Mouse (Mus musculus) heart, postnatal 0 days (tissue): ENCODE measurements around the gene Arap1. TPM values are rescaled to one million over a fixed set of nuclear protein-coding genes. Genes with fewer than 3 reads are reported as not detected.

Source experiments
- ATAC-seq: fragments of 200-750 bp; cut with Nextera tagmentation; 2 replicates; pipeline ENCODE4 v1.8.0; 2017; ENCODE audit warnings: low read depth, moderate number of reproducible peaks, moderate library complexity; ENCODE audit not compliant: insufficient read depth
- DNase-seq: peaks from one replicate; pipeline ENCODE4 v3.0.0-alpha.2; 2016; ENCODE audit warnings: low spot score
- H3K27ac ChIP-seq: fragments of 300-500 bp; sonication (generic); 2 replicates; pipeline ENCODE4 v1.5.1; 2014; ENCODE audit warnings: low read depth, mild to moderate bottlenecking
- H3K27me3 ChIP-seq: fragments of 300-500 bp; sonication (generic); 2 replicates; pipeline ENCODE4 v1.6.1; 2014; ENCODE audit warnings: low read length, mixed read lengths; ENCODE audit not compliant: control insufficient read depth, insufficient read depth
- H3K36me3 ChIP-seq: fragments of 300-500 bp; sonication (generic); replicated peaks from 2 replicates; pipeline ENCODE4 v1.6.1; 2014; ENCODE audit warnings: low read length, mixed read lengths; ENCODE audit not compliant: control insufficient read depth, insufficient read depth
- H3K4me1 ChIP-seq: fragments of 300-500 bp; sonication (generic); 2 replicates; pipeline ENCODE4 v1.6.1; 2014; ENCODE audit warnings: antibody characterized with exemption; ENCODE audit not compliant: control insufficient read depth, insufficient read depth
- H3K4me2 ChIP-seq: fragments of 300-500 bp; sonication (generic); 2 replicates; pipeline ENCODE4 v1.6.1; 2014; ENCODE audit warnings: low read depth, mild to moderate bottlenecking, low read length, moderate library complexity
- H3K4me3 ChIP-seq: fragments of 300-500 bp; sonication (generic); 2 replicates; pipeline ENCODE4 v1.5.1; 2014; ENCODE audit warnings: low read depth, low read length
- H3K9ac ChIP-seq: fragments of 300-500 bp; sonication (generic); replicated peaks from 2 replicates; pipeline ENCODE4 v1.6.1; 2014; ENCODE audit warnings: low read depth, low read length, mixed read lengths
- H3K9me3 ChIP-seq: fragments of 300-500 bp; sonication (generic); replicated peaks from 2 replicates; pipeline ENCODE4 v1.6.1; 2016; ENCODE audit warnings: low read length; ENCODE audit not compliant: control insufficient read depth
- CTCF ChIP-seq: IDR thresholded peaks from 2 replicates; pipeline ENCODE4 v1.5.1; 2016; ENCODE audit warnings: antibody characterized with exemption, control low read depth, low read depth
- EP300 ChIP-seq: IDR thresholded peaks from 2 replicates; pipeline ENCODE4 v1.6.1; 2016; ENCODE audit warnings: antibody characterized with exemption, low read depth
- WGBS: fragments of 180-500 bp; shearing (Covaris S2); extraction: QIAGEN DNeasy Blood & Tissue Kit; methylation state at CpG from one replicate; pipeline ENCODE4 v1.1.7; 2014; 5-methylcytosine and 5-hydroxymethylcytosine counted together
- polyA plus RNA-seq: library from polyadenylated mRNA; unstranded; fragments of >200 nt; fragmentation: Nextera tagmentation; extraction: Ambion mirVana; gene quantifications from 2 replicates; pipeline ENCODE4 v1.2.1, GENCODE M21; 2015
- total RNA-seq: library from RNA; depleted of rRNA; stranded (reverse); fragments of >200 nt; gene quantifications from 2 replicates; pipeline ENCODE4 v1.2.3, GENCODE M21; 2014; ENCODE audit warnings: low replicate concordance

The Arap1 gene
- total and polyA plus RNA-seq, 2 experiments from 2014 or later: 18.6 to 101 TPM

GRCm38 (mm10) chr7:101330841-101331173, 17.1 kb upstream of the Arap1 start:
- 0 out of 2 replicates have a peak, but pooled peaks cover 3% of the 10 kb centered on the region for H3K27me3 ChIP-seq
- H3K9ac ChIP-seq: no peak overlapping the region
- H3K4me3 ChIP-seq: no peak overlapping the region
- H3K27ac ChIP-seq: no peak overlapping the region
- no peak overlapping the region for H3K4me2 ChIP-seq
- 73% methylated on average over 4 of the region's 4 CpGs for WGBS
- ATAC-seq (no peak), DNase-seq (no peak)
- H3K4me1 ChIP-seq: peaks cover 5% of the 10 kb centered on the region; the same call in 1 of the 2 replicates
- no peaks in the 10 kb centered on the region for H3K9me3 ChIP-seq
- no peaks in the 10 kb centered on the region; the same call in 1 of the 2 replicates for H3K36me3 ChIP-seq
- TF ChIP-seq EP300: no peak
- TF ChIP-seq CTCF: no peak

GRCm38 (mm10) chr7:101332045-101332831, 15.6 kb upstream of the Arap1 start:
- Histone ChIP-seq H3K27ac (no peak overlapping the region), H3K4me3 (no peak overlapping the region), H3K4me1 (peaks cover 5% of the 10 kb centered on the region; the same call in 1 of the 2 replicates), H3K9ac (no peak overlapping the region), H3K36me3 (no peaks in the 10 kb centered on the region; the same call in 1 of the 2 replicates), H3K27me3 (0 out of 2 replicates have a peak, but pooled peaks cover 3% of the 10 kb centered on the region), H3K9me3 (no peaks in the 10 kb centered on the region), H3K4me2 (no peak overlapping the region)
- TF ChIP-seq CTCF (no peak), EP300 (no peak)
- ATAC-seq (no peak), DNase-seq (no peak)
- WGBS: 88% methylated on average over 5 of the region's 5 CpGs

GRCm38 (mm10) chr7:101335228-101335627, 12.6 kb upstream of the Arap1 start:
- H3K27ac ChIP-seq: no peak overlapping the region
- no peaks in the 10 kb centered on the region for H3K9me3 ChIP-seq
- no peak for ATAC-seq
- 79% methylated on average over 2 of the region's 2 CpGs for WGBS
- H3K4me1 ChIP-seq: no peaks in the 10 kb centered on the region
- DNase-seq: no peak
- no peak overlapping the region for H3K9ac ChIP-seq
- 0 out of 2 replicates have a peak, but pooled peaks cover 3% of the 10 kb centered on the region for H3K27me3 ChIP-seq
- H3K4me2 ChIP-seq: no peak overlapping the region
- no peaks in the 10 kb centered on the region; the same call in 1 of the 2 replicates for H3K36me3 ChIP-seq
- no peak overlapping the region for H3K4me3 ChIP-seq
- TF ChIP-seq CTCF (no peak), EP300 (no peak)

GRCm38 (mm10) chr7:101336686-101337085, 11.2 kb upstream of the Arap1 start:
- Histone ChIP-seq H3K27ac (no peak overlapping the region), H3K4me3 (no peak overlapping the region), H3K4me2 (no peak overlapping the region), H3K9me3 (no peaks in the 10 kb centered on the region), H3K9ac (no peak overlapping the region), H3K4me1 (no peaks in the 10 kb centered on the region; the same call in 1 of the 2 replicates), H3K36me3 (no peaks in the 10 kb centered on the region), H3K27me3 (no peaks in the 10 kb centered on the region)
- DNase-seq: no peak
- no peak for TF ChIP-seq EP300
- TF ChIP-seq CTCF: no peak
- 79% methylated on average over 3 of the region's 3 CpGs for WGBS
- ATAC-seq: no peak

GRCm38 (mm10) chr7:101337401-101337800, 10.5 kb upstream of the Arap1 start:
- H3K36me3 ChIP-seq: no peaks in the 10 kb centered on the region
- H3K4me3 ChIP-seq: no peak overlapping the region
- no peak overlapping the region for H3K27ac ChIP-seq
- ATAC-seq: no peak
- H3K4me1 ChIP-seq: peaks cover 4% of the 10 kb centered on the region
- no peak overlapping the region for H3K4me2 ChIP-seq
- TF ChIP-seq EP300 (no peak), CTCF (no peak)
- 80% methylated on average over 3 of the region's 3 CpGs for WGBS
- no peaks in the 10 kb centered on the region for H3K27me3 ChIP-seq
- no peak for DNase-seq
- no peaks in the 10 kb centered on the region for H3K9me3 ChIP-seq
- no peak overlapping the region for H3K9ac ChIP-seq
